Mouse (Mus musculus): ENCODE results near the gene Sash3. TPM values are rescaled to one million over a fixed set of nuclear protein-coding genes. Genes with fewer than 3 reads are reported as not detected.

The Sash3 gene
- polyA plus RNA-seq, 1 experiment from 2014 or later = 1.2 TPM

GRCm38 (mm10) chrX:48136935-48137334 is 9.3 kb upstream of the Sash3 start:
- Histone ChIP-seq H3K36me3 (ENCODE audit: control insufficient read depth, insufficient read depth, low read length) (no peaks in the 10 kb centered on the region), H3K4me2 (ENCODE audit: low read length) (no peak overlapping the region), H3K9me3 (ENCODE audit: control insufficient read depth, low read length) (no peaks in the 10 kb centered on the region), H3K9ac (ENCODE audit: low read length) (no peak overlapping the region), H3K27me3 (ENCODE audit: control insufficient read depth, insufficient read depth, low read length) (peaks cover 3% of the 10 kb centered on the region; the same call in 1 of the 2 replicates), H3K4me1 (ENCODE audit: control insufficient read depth in 2 of 2, insufficient read depth in 2 of 2, low read length in 2 of 2) (peaks cover 0 to 3% of the 10 kb centered on the region in 2 experiments; a peak in 1 of 4 replicates), H3K27ac (replicated peaks in 1 of 2; ENCODE audit: control insufficient read depth in 1 of 2, insufficient read depth in 1 of 2, low read depth in 2 of 2, low read length in 2 of 2) (no peak overlapping the region), H3K4me3 (ENCODE audit: control insufficient read depth in 1 of 2, insufficient read depth in 1 of 2, low read depth in 1 of 2, low read length in 2 of 2) (no peak overlapping the region)
- 82% methylated on average over 4 of the region's 4 CpGs for WGBS
- no peak for ATAC-seq (ENCODE audit: insufficient number of reproducible peaks, insufficient read depth, low FRiP score, low read depth)

- Histone ChIP-seq H3K9ac (ENCODE audit: low read length) (no peak overlapping the region), H3K4me2 (ENCODE audit: low read length) (no peak overlapping the region), H3K27me3 (ENCODE audit: control insufficient read depth, insufficient read depth, low read length) (peaks cover 3% of the 10 kb centered on the region; the same call in 1 of the 2 replicates), H3K36me3 (ENCODE audit: control insufficient read depth, insufficient read depth, low read length) (no peaks in the 10 kb centered on the region), H3K27ac (replicated peaks in 1 of 2; ENCODE audit: control insufficient read depth in 1 of 2, insufficient read depth in 1 of 2, low read depth in 2 of 2, low read length in 2 of 2) (no peak overlapping the region), H3K4me1 (ENCODE audit: control insufficient read depth in 2 of 2, insufficient read depth in 2 of 2, low read length in 2 of 2) (peaks cover 0 to 3% of the 10 kb centered on the region in 2 experiments; a peak in 1 of 4 replicates), H3K9me3 (ENCODE audit: control insufficient read depth, low read length) (no peaks in the 10 kb centered on the region), H3K4me3 (ENCODE audit: control insufficient read depth in 1 of 2, insufficient read depth in 1 of 2, low read depth in 1 of 2, low read length in 2 of 2) (no peak overlapping the region)
- ATAC-seq (ENCODE audit: insufficient number of reproducible peaks, insufficient read depth, low FRiP score, low read depth) = no peak
- 55% methylated on average over 6 of the region's 6 CpGs for WGBS
Observed at GRCm38 (mm10) chrX:48138011-48138410, 8.2 kb upstream of the Sash3 start.

GRCm38 (mm10) chrX:48138539-48139275 is 7.5 kb upstream of the Sash3 start:
- no peak overlapping the region for H3K27ac ChIP-seq (replicated peaks in 1 of 2; ENCODE audit: control insufficient read depth in 1 of 2, insufficient read depth in 1 of 2, low read depth in 2 of 2, low read length in 2 of 2)
- no peak overlapping the region for H3K4me2 ChIP-seq (ENCODE audit: low read length)
- no peak overlapping the region for H3K4me3 ChIP-seq (ENCODE audit: control insufficient read depth in 1 of 2, insufficient read depth in 1 of 2, low read depth in 1 of 2, low read length in 2 of 2)
- no peaks in the 10 kb centered on the region for H3K9me3 ChIP-seq (ENCODE audit: control insufficient read depth, low read length)
- H3K36me3 ChIP-seq (ENCODE audit: control insufficient read depth, insufficient read depth, low read length) = no peaks in the 10 kb centered on the region
- H3K27me3 ChIP-seq (ENCODE audit: control insufficient read depth, insufficient read depth, low read length) = peaks cover 3% of the 10 kb centered on the region; the same call in 1 of the 2 replicates
- peaks cover 0 to 3% of the 10 kb centered on the region in 2 experiments; a peak in 2 of 4 replicates for H3K4me1 ChIP-seq (ENCODE audit: control insufficient read depth in 2 of 2, insufficient read depth in 2 of 2, low read length in 2 of 2)
- no peak overlapping the region for H3K9ac ChIP-seq (ENCODE audit: low read length)
- WGBS = 46% methylated on average over 7 of the region's 7 CpGs
- no peak for ATAC-seq (ENCODE audit: insufficient number of reproducible peaks, insufficient read depth, low FRiP score, low read depth)

GRCm38 (mm10) chrX:48139368-48140285 is 6.6 kb upstream of the Sash3 start:
- Histone ChIP-seq H3K9me3 (ENCODE audit: control insufficient read depth, low read length) (no peaks in the 10 kb centered on the region), H3K4me1 (ENCODE audit: control insufficient read depth in 2 of 2, insufficient read depth in 2 of 2, low read length in 2 of 2) (peaks cover 0 to 3% of the 10 kb centered on the region in 2 experiments; a peak in 2 of 4 replicates), H3K4me3 (ENCODE audit: control insufficient read depth in 1 of 2, insufficient read depth in 1 of 2, low read depth in 1 of 2, low read length in 2 of 2) (no peak overlapping the region), H3K36me3 (ENCODE audit: control insufficient read depth, insufficient read depth, low read length) (no peaks in the 10 kb centered on the region), H3K27ac (replicated peaks in 1 of 2; ENCODE audit: control insufficient read depth in 1 of 2, insufficient read depth in 1 of 2, low read depth in 2 of 2, low read length in 2 of 2) (no peak overlapping the region), H3K9ac (ENCODE audit: low read length) (no peak overlapping the region), H3K4me2 (ENCODE audit: low read length) (no peak overlapping the region), H3K27me3 (ENCODE audit: control insufficient read depth, insufficient read depth, low read length) (peaks cover 3% of the 10 kb centered on the region; the same call in 1 of the 2 replicates)
- 61% methylated on average over 14 of the region's 14 CpGs for WGBS
- ATAC-seq (ENCODE audit: insufficient number of reproducible peaks, insufficient read depth, low FRiP score, low read depth) = no peak

GRCm38 (mm10) chrX:48140286-48140877 is 5.9 kb upstream of the Sash3 start:
- Histone ChIP-seq H3K4me1 (ENCODE audit: control insufficient read depth in 2 of 2, insufficient read depth in 2 of 2, low read length in 2 of 2) (peaks cover 0 to 3% of the 10 kb centered on the region in 2 experiments; a peak in 2 of 4 replicates), H3K36me3 (ENCODE audit: control insufficient read depth, insufficient read depth, low read length) (no peaks in the 10 kb centered on the region), H3K27ac (replicated peaks in 1 of 2; ENCODE audit: control insufficient read depth in 1 of 2, insufficient read depth in 1 of 2, low read depth in 2 of 2, low read length in 2 of 2) (no peak overlapping the region), H3K4me2 (ENCODE audit: low read length) (no peak overlapping the region), H3K4me3 (ENCODE audit: control insufficient read depth in 1 of 2, insufficient read depth in 1 of 2, low read depth in 1 of 2, low read length in 2 of 2) (no peak overlapping the region), H3K9me3 (ENCODE audit: control insufficient read depth, low read length) (no peaks in the 10 kb centered on the region), H3K9ac (ENCODE audit: low read length) (no peak overlapping the region), H3K27me3 (ENCODE audit: control insufficient read depth, insufficient read depth, low read length) (peaks cover 3% of the 10 kb centered on the region; the same call in 1 of the 2 replicates)
- 49% methylated on average over 3 of the region's 3 CpGs for WGBS
- no peak for ATAC-seq (ENCODE audit: insufficient number of reproducible peaks, insufficient read depth, low FRiP score, low read depth)

GRCm38 (mm10) chrX:48141481-48141880 is 4.8 kb upstream of the Sash3 start:
- Histone ChIP-seq H3K36me3 (ENCODE audit: control insufficient read depth, insufficient read depth, low read length) (no peaks in the 10 kb centered on the region), H3K4me3 (ENCODE audit: control insufficient read depth in 1 of 2, insufficient read depth in 1 of 2, low read depth in 1 of 2, low read length in 2 of 2) (no peak overlapping the region), H3K27ac (replicated peaks in 1 of 2; ENCODE audit: control insufficient read depth in 1 of 2, insufficient read depth in 1 of 2, low read depth in 2 of 2, low read length in 2 of 2) (no peak overlapping the region), H3K4me1 (ENCODE audit: control insufficient read depth in 2 of 2, insufficient read depth in 2 of 2, low read length in 2 of 2) (peaks cover 0 to 3% of the 10 kb centered on the region in 2 experiments; a peak in 2 of 4 replicates), H3K27me3 (ENCODE audit: control insufficient read depth, insufficient read depth, low read length) (peaks cover 1% of the 10 kb centered on the region; the same call in 1 of the 2 replicates), H3K9me3 (ENCODE audit: control insufficient read depth, low read length) (no peaks in the 10 kb centered on the region), H3K4me2 (ENCODE audit: low read length) (no peak overlapping the region), H3K9ac (ENCODE audit: low read length) (no peak overlapping the region)
- no peak for ATAC-seq (ENCODE audit: insufficient number of reproducible peaks, insufficient read depth, low FRiP score, low read depth)
- 58% methylated on average over 6 of the region's 6 CpGs for WGBS
